Mouse (Mus musculus): ENCODE results near the gene Thtpa. TPM values are rescaled to one million over a fixed set of nuclear protein-coding genes. Genes with fewer than 3 reads are reported as not detected.

The Thtpa gene
- total and polyA plus RNA-seq, 2 experiments: 8.7 to 15.4 TPM

- Histone ChIP-seq H3K27me3 (ENCODE audit: control insufficient read depth, insufficient read depth, low read length) (no peaks in the 10 kb centered on the region), H3K4me1 (ENCODE audit: control insufficient read depth, insufficient read depth, low read length) (no peaks in the 10 kb centered on the region), H3K4me3 (ENCODE audit: insufficient read depth, low read depth, low read length) (no peak overlapping the region), H3K9ac (ENCODE audit: low read depth, low read length) (no peak overlapping the region), H3K27ac (replicated peaks; ENCODE audit: insufficient read depth, low read depth, low read length) (no peak overlapping the region), H3K79me2 (ENCODE audit: control insufficient read depth, insufficient read depth, low read length) (no peaks in the 10 kb centered on the region), H3K36me3 (ENCODE audit: control insufficient read depth, insufficient read depth, low read length) (peaks cover 2% of the 10 kb centered on the region; the same call in 1 of the 2 replicates)
- 94% methylated on average over 22 of the region's 22 CpGs for WGBS
- DNase-seq (ENCODE audit: extremely low read depth, low read depth, low spot score): no peak
- TF ChIP-seq CTCF (IDR thresholded peaks at IDR 0.05; ENCODE audit: low read depth, low read length): no peak
- no peak for TF ChIP-seq POLR2A (IDR thresholded peaks at IDR 0.05; ENCODE audit: extremely low read depth, insufficient read depth, low read length)
Measured at GRCm38 (mm10) chr14:55063581-55064381, 30.8 kb upstream of the Thtpa start.

- Histone ChIP-seq H3K36me3 (ENCODE audit: control insufficient read depth, insufficient read depth, low read length) (peaks cover 3% of the 10 kb centered on the region; the same call in 1 of the 2 replicates), H3K27ac (replicated peaks; ENCODE audit: insufficient read depth, low read depth, low read length) (no peak overlapping the region), H3K4me3 (ENCODE audit: insufficient read depth, low read depth, low read length) (no peak overlapping the region), H3K4me1 (ENCODE audit: control insufficient read depth, insufficient read depth, low read length) (no peaks in the 10 kb centered on the region), H3K27me3 (ENCODE audit: control insufficient read depth, insufficient read depth, low read length) (no peaks in the 10 kb centered on the region), H3K79me2 (ENCODE audit: control insufficient read depth, insufficient read depth, low read length) (no peaks in the 10 kb centered on the region), H3K9ac (ENCODE audit: low read depth, low read length) (no peak overlapping the region)
- WGBS: 87% methylated on average over 35 of the region's 35 CpGs
- DNase-seq (ENCODE audit: extremely low read depth, low read depth, low spot score): no peak
- TF ChIP-seq POLR2A (IDR thresholded peaks at IDR 0.05; ENCODE audit: extremely low read depth, insufficient read depth, low read length): no peak
Measured at GRCm38 (mm10) chr14:55064481-55065370, 29.9 kb upstream of the Thtpa start.

GRCm38 (mm10) chr14:55065391-55065790 is 29.2 kb upstream of the Thtpa start:
- H3K27ac ChIP-seq (replicated peaks; ENCODE audit: insufficient read depth, low read depth, low read length): no peak overlapping the region
- no peaks in the 10 kb centered on the region for H3K4me1 ChIP-seq (ENCODE audit: control insufficient read depth, insufficient read depth, low read length)
- peaks cover 5% of the 10 kb centered on the region; the same call in 1 of the 2 replicates for H3K36me3 ChIP-seq (ENCODE audit: control insufficient read depth, insufficient read depth, low read length)
- no peak for TF ChIP-seq CTCF (IDR thresholded peaks at IDR 0.05; ENCODE audit: low read depth, low read length)
- no peak for DNase-seq (ENCODE audit: extremely low read depth, low read depth, low spot score)
- H3K4me3 ChIP-seq (ENCODE audit: insufficient read depth, low read depth, low read length): no peak overlapping the region
- WGBS: 91% methylated on average over 13 of the region's 13 CpGs
- H3K79me2 ChIP-seq (ENCODE audit: control insufficient read depth, insufficient read depth, low read length): no peaks in the 10 kb centered on the region
- H3K27me3 ChIP-seq (ENCODE audit: control insufficient read depth, insufficient read depth, low read length): no peaks in the 10 kb centered on the region
- H3K9ac ChIP-seq (ENCODE audit: low read depth, low read length): no peak overlapping the region

GRCm38 (mm10) chr14:55066042-55066441 is 28.5 kb upstream of the Thtpa start:
- H3K4me3 ChIP-seq (ENCODE audit: insufficient read depth, low read depth, low read length): no peak overlapping the region
- H3K9ac ChIP-seq (ENCODE audit: low read depth, low read length): no peak overlapping the region
- no peaks in the 10 kb centered on the region for H3K4me1 ChIP-seq (ENCODE audit: control insufficient read depth, insufficient read depth, low read length)
- 95% methylated on average over 8 of the region's 8 CpGs for WGBS
- H3K79me2 ChIP-seq (ENCODE audit: control insufficient read depth, insufficient read depth, low read length): no peaks in the 10 kb centered on the region
- H3K27me3 ChIP-seq (ENCODE audit: control insufficient read depth, insufficient read depth, low read length): no peaks in the 10 kb centered on the region
- no peak overlapping the region for H3K27ac ChIP-seq (replicated peaks; ENCODE audit: insufficient read depth, low read depth, low read length)
- H3K36me3 ChIP-seq (ENCODE audit: control insufficient read depth, insufficient read depth, low read length): peaks cover 5% of the 10 kb centered on the region; the same call in 1 of the 2 replicates
- no peak for DNase-seq (ENCODE audit: extremely low read depth, low read depth, low spot score)
- TF ChIP-seq CTCF (IDR thresholded peaks at IDR 0.05; ENCODE audit: low read depth, low read length) (no peak), POLR2A (IDR thresholded peaks at IDR 0.05; ENCODE audit: extremely low read depth, insufficient read depth, low read length) (no peak)

GRCm38 (mm10) chr14:55071756-55072155 is 22.8 kb upstream of the Thtpa start:
- H3K4me1 ChIP-seq (ENCODE audit: control insufficient read depth, insufficient read depth, low read length): no peaks in the 10 kb centered on the region
- no peak for TF ChIP-seq CTCF (IDR thresholded peaks at IDR 0.05; ENCODE audit: low read depth, low read length)
- TF ChIP-seq POLR2A (IDR thresholded peaks at IDR 0.05; ENCODE audit: extremely low read depth, insufficient read depth, low read length): no peak
- no peaks in the 10 kb centered on the region for H3K27me3 ChIP-seq (ENCODE audit: control insufficient read depth, insufficient read depth, low read length)
- H3K4me3 ChIP-seq (ENCODE audit: insufficient read depth, low read depth, low read length): no peak overlapping the region
- H3K79me2 ChIP-seq (ENCODE audit: control insufficient read depth, insufficient read depth, low read length): no peaks in the 10 kb centered on the region
- 78% methylated on average over 19 of the region's 19 CpGs for WGBS
- no peak for DNase-seq (ENCODE audit: extremely low read depth, low read depth, low spot score)
- peaks cover 5% of the 10 kb centered on the region; the same call in 1 of the 2 replicates for H3K36me3 ChIP-seq (ENCODE audit: control insufficient read depth, insufficient read depth, low read length)
- H3K9ac ChIP-seq (ENCODE audit: low read depth, low read length): no peak overlapping the region
- H3K27ac ChIP-seq (replicated peaks; ENCODE audit: insufficient read depth, low read depth, low read length): no peak overlapping the region
